Mouse (Mus musculus) Patski (cell line): ENCODE data around the gene Arid5b. TPM values are rescaled to one million over a fixed set of nuclear protein-coding genes. Genes with fewer than 3 reads are reported as not detected.

Experiments
- ATAC-seq: fragments of 100-300 bp; one replicate; pipeline ENCODE4 v1.8.0; 2021
- CTCF ChIA-PET: fragments of 350-600 bp; sonication (Branson Sonifier 250); formaldehyde crosslinking; loops from one replicate; lab custom pipeline; 2022; ENCODE audit warnings: inconsistent platforms; lab: Charles Lee
- POLR2A ChIA-PET: fragments of 350-600 bp; sonication (Branson Sonifier 250); formaldehyde crosslinking; loops from one replicate; lab custom pipeline; 2022; ENCODE audit warnings: antibody characterized with exemption, inconsistent platforms; lab: Charles Lee
- DNase-seq: peaks from one replicate; pipeline ENCODE4 v3.0.0-alpha.2; 2011; ENCODE audit warnings: low read depth, low spot score
- H3K27me3 ChIP-seq: fragments of 371-371 bp; one replicate; pipeline ENCODE4 v1.5.1; 2021
- CTCF ChIP-seq: fragments of 100-300 bp; IDR thresholded peaks from one replicate; pipeline ENCODE4 v1.5.1; 2021
- in situ Hi-C: fragments of 300-500 bp; cut with MboI; formaldehyde crosslinking; loops from 3 replicates; pipeline ENCODE4 v1.11.1; 2018; ENCODE audit warnings: low pct_unique_long_range_greater_than_20kb, mixed read lengths
- polyA plus RNA-seq: library from polyadenylated mRNA; unstranded; gene quantifications from one replicate; pipeline ENCODE4 v1.2.3, GENCODE M21; 2021

Arid5b gene
- polyA plus RNA-seq, 1 experiment from 2014 or later: 70.3 TPM

GRCm38 (mm10) chr10:68142501-68142900, 136.0 kb downstream of the Arid5b start:
- TF ChIP-seq CTCF: no peak
- no peaks in the 10 kb centered on the region for H3K27me3 ChIP-seq
- DNase-seq (no peak), ATAC-seq (no peak)
- POLR2A ChIA-PET: interaction anchor here (0.6 kb wide), 1 partner anchor 266 kb away, joined by 3 read pairs; no protein-coding TSS in a partner anchor
- in situ Hi-C loops: no loop called here
- CTCF ChIA-PET: interaction anchor here (0.9 to 1.6 kb wide), 5 partner anchors 18 to 159 kb away, joined by 3 to 4 read pairs (median 3); no protein-coding TSS in a partner anchor

GRCm38 (mm10) chr10:68141567-68141966, 137.0 kb downstream of the Arid5b start:
- ATAC-seq (no peak), DNase-seq (no peak)
- TF ChIP-seq CTCF: no peak
- CTCF ChIA-PET: interaction anchor here (1.3 to 1.6 kb wide), 3 partner anchors 23 to 158 kb away, joined by 3 read pairs; no protein-coding TSS in a partner anchor
- POLR2A ChIA-PET: no interaction called here
- in situ Hi-C loops: no loop called here
- H3K27me3 ChIP-seq: no peaks in the 10 kb centered on the region

- ChIA-PET POLR2A (interaction anchor here (0.6 kb wide), 1 partner anchor 135 kb away, joined by 3 read pairs; no protein-coding TSS in a partner anchor), CTCF (interaction anchor here (1.6 kb wide), 1 partner anchor 135 kb away, joined by 3 read pairs; no protein-coding TSS in a partner anchor)
- in situ Hi-C loops: no loop called here
- no peaks in the 10 kb centered on the region for H3K27me3 ChIP-seq
- DNase-seq: no peak
- ATAC-seq: no peak
- no peak for TF ChIP-seq CTCF
These were observed 137.7 kb downstream of the Arid5b start for GRCm38 (mm10) chr10:68140871-68141270.

- CTCF ChIA-PET: interaction anchor here (1.6 kb wide), 1 partner anchor 135 kb away, joined by 3 read pairs; no protein-coding TSS in a partner anchor
- no peak for DNase-seq
- POLR2A ChIA-PET: interaction anchor here (0.6 kb wide), 2 partner anchors 71 to 135 kb away, joined by 3 read pairs; no protein-coding TSS in a partner anchor
- ATAC-seq: no peak
- TF ChIP-seq CTCF: no peak
- no peaks in the 10 kb centered on the region for H3K27me3 ChIP-seq
- in situ Hi-C loops: no loop called here
These were observed 138.2 kb downstream of the Arid5b start for GRCm38 (mm10) chr10:68140306-68140705.

- POLR2A ChIA-PET: no interaction called here
- in situ Hi-C loops: loop anchor here (5.0 kb wide), 1 partner anchor 271 kb away; no protein-coding TSS in a partner anchor
These were observed 140.4 kb downstream of the Arid5b start for GRCm38 (mm10) chr10:68138123-68138522.

GRCm38 (mm10) chr10:68137151-68137833, 141.2 kb downstream of the Arid5b start:
- no peak for DNase-seq
- ChIA-PET CTCF (interaction anchor here (0.9 to 2.1 kb wide), 6 partner anchors 10 to 141 kb away, joined by 3 to 5 read pairs (median 3); no protein-coding TSS in a partner anchor), POLR2A (interaction anchor here (0.6 to 1.3 kb wide), 3 partner anchors 27 to 138 kb away, joined by 3 to 4 read pairs (median 3); no protein-coding TSS in a partner anchor)
- H3K27me3 ChIP-seq: no peaks in the 10 kb centered on the region
- TF ChIP-seq CTCF: no peak
- in situ Hi-C loops: loop anchor here (5.0 kb wide), 1 partner anchor 270 kb away; no protein-coding TSS in a partner anchor
- no peak for ATAC-seq

More at GRCm38 (mm10) chr10:68138123-68138522, 140.4 kb downstream of the Arid5b start:
- H3K27me3 ChIP-seq: no peaks in the 10 kb centered on the region
- ATAC-seq (no peak), DNase-seq (no peak)
- CTCF ChIA-PET: interaction anchor here (1.0 to 2.1 kb wide), 2 partner anchors 9 to 15 kb away, joined by 3 to 5 read pairs; no protein-coding TSS in a partner anchor
- TF ChIP-seq CTCF: no peak

- peak; percentile 80 for DNase-seq
- CTCF ChIA-PET: interaction anchor here (0.9 to 2.1 kb wide), 7 partner anchors 10 to 140 kb away, joined by 3 to 7 read pairs (median 3); no protein-coding TSS in a partner anchor
- peak; percentile 98 for ATAC-seq
- in situ Hi-C loops: loop anchor here (5.0 kb wide), 1 partner anchor 269 kb away; no protein-coding TSS in a partner anchor
- POLR2A ChIA-PET: interaction anchor here (0.5 to 1.3 kb wide), 5 partner anchors 26 to 146 kb away, joined by 3 to 4 read pairs (median 3); no protein-coding TSS in a partner anchor
- H3K27me3 ChIP-seq: no peaks in the 10 kb centered on the region
- no peak for TF ChIP-seq CTCF
These were observed 142.0 kb downstream of the Arid5b start for GRCm38 (mm10) chr10:68136480-68137083.

- no peaks in the 10 kb centered on the region for H3K27me3 ChIP-seq
- no peak for TF ChIP-seq CTCF
- ChIA-PET CTCF (interaction anchor here (1.0 to 2.1 kb wide), 4 partner anchors 10 to 140 kb away, joined by 3 to 7 read pairs (median 4); no protein-coding TSS in a partner anchor), POLR2A (interaction anchor here (0.5 to 0.8 kb wide), 2 partner anchors 136 to 146 kb away, joined by 3 to 4 read pairs; no protein-coding TSS in a partner anchor)
- ATAC-seq (no peak), DNase-seq (no peak)
- in situ Hi-C loops: loop anchor here (5.0 kb wide), 1 partner anchor 269 kb away; no protein-coding TSS in a partner anchor
These were observed 142.5 kb downstream of the Arid5b start for GRCm38 (mm10) chr10:68136051-68136450.

- in situ Hi-C loops: loop anchor here (5.0 kb wide), 1 partner anchor 268 kb away; no protein-coding TSS in a partner anchor
- no peak for ATAC-seq
- no peak for TF ChIP-seq CTCF
- H3K27me3 ChIP-seq: no peaks in the 10 kb centered on the region
- DNase-seq: no peak
- ChIA-PET POLR2A (no interaction called here), CTCF (interaction anchor here (1.0 to 2.0 kb wide), 2 partner anchors 11 to 26 kb away, joined by 3 to 7 read pairs; no protein-coding TSS in a partner anchor)
These were observed 143.1 kb downstream of the Arid5b start for GRCm38 (mm10) chr10:68135416-68135815.

GRCm38 (mm10) chr10:68134549-68134948, 144.0 kb downstream of the Arid5b start:
- TF ChIP-seq CTCF: no peak
- no peaks in the 10 kb centered on the region for H3K27me3 ChIP-seq
- ChIA-PET CTCF (no interaction called here), POLR2A (no interaction called here)
- in situ Hi-C loops: no loop called here
- DNase-seq: no peak
- ATAC-seq: no peak
